Mouse (Mus musculus): ENCODE data around the gene Pkp4. TPM values are rescaled to one million over a fixed set of nuclear protein-coding genes. Genes with fewer than 3 reads are reported as not detected.

Gene Pkp4
- polyA plus RNA-seq, 1 experiment from 2014 or later: 28.3 TPM

- Histone ChIP-seq H3K27me3 (no peaks in the 10 kb centered on the region), H3K36me3 (peaks cover 71% of the 10 kb centered on the region), H3K4me1 (no peaks in the 10 kb centered on the region), H3K4me3 (no peak overlapping the region), H3K4me2 (no peak overlapping the region), H3K27ac (no peak overlapping the region), H3K9ac (no peak overlapping the region), H3K9me3 (no peaks in the 10 kb centered on the region)
- WGBS: 93% methylated on average over 11 of the region's 11 CpGs
- no peak for ATAC-seq (ENCODE audit: insufficient number of reproducible peaks, insufficient read depth, low FRiP score, low TSS enrichment, low read depth)
These were observed 183.2 kb downstream of the Pkp4 start for GRCm38 (mm10) chr2:59343834-59344233.

GRCm38 (mm10) chr2:59344699-59345098 lies 184.0 kb downstream of the Pkp4 start:
- Histone ChIP-seq H3K27ac (no peak overlapping the region), H3K36me3 (peaks cover 68% of the 10 kb centered on the region), H3K9ac (no peak overlapping the region), H3K27me3 (no peaks in the 10 kb centered on the region), H3K4me1 (no peaks in the 10 kb centered on the region), H3K4me3 (no peak overlapping the region), H3K4me2 (no peak overlapping the region), H3K9me3 (no peaks in the 10 kb centered on the region)
- no peak for ATAC-seq (ENCODE audit: insufficient number of reproducible peaks, insufficient read depth, low FRiP score, low TSS enrichment, low read depth)
- 95% methylated on average over 13 of the region's 13 CpGs for WGBS

- no peak overlapping the region for H3K9ac ChIP-seq
- H3K36me3 ChIP-seq: peaks cover 69% of the 10 kb centered on the region
- no peak overlapping the region for H3K4me3 ChIP-seq
- H3K27me3 ChIP-seq: no peaks in the 10 kb centered on the region
- ATAC-seq (ENCODE audit: insufficient number of reproducible peaks, insufficient read depth, low FRiP score, low TSS enrichment, low read depth): no peak
- 91% methylated on average over 11 of the region's 11 CpGs for WGBS
- no peak overlapping the region for H3K27ac ChIP-seq
- H3K4me1 ChIP-seq: no peaks in the 10 kb centered on the region
- H3K9me3 ChIP-seq: no peaks in the 10 kb centered on the region
- H3K4me2 ChIP-seq: no peak overlapping the region
These were observed 184.6 kb downstream of the Pkp4 start for GRCm38 (mm10) chr2:59345141-59345839.

GRCm38 (mm10) chr2:59346443-59346842 lies 185.8 kb downstream of the Pkp4 start:
- Histone ChIP-seq H3K4me3 (no peak overlapping the region), H3K9ac (no peak overlapping the region), H3K27me3 (no peaks in the 10 kb centered on the region), H3K36me3 (peaks cover 67% of the 10 kb centered on the region), H3K9me3 (no peaks in the 10 kb centered on the region), H3K4me1 (peaks cover 4% of the 10 kb centered on the region; the same call in 1 of the 2 replicates), H3K4me2 (no peak overlapping the region), H3K27ac (no peak overlapping the region)
- 68% methylated on average over 12 of the region's 12 CpGs for WGBS
- no peak for ATAC-seq (ENCODE audit: insufficient number of reproducible peaks, insufficient read depth, low FRiP score, low TSS enrichment, low read depth)

GRCm38 (mm10) chr2:59348585-59348984 lies 187.9 kb downstream of the Pkp4 start:
- peaks cover 62% of the 10 kb centered on the region for H3K36me3 ChIP-seq
- no peaks in the 10 kb centered on the region for H3K27me3 ChIP-seq
- ATAC-seq (ENCODE audit: insufficient number of reproducible peaks, insufficient read depth, low FRiP score, low TSS enrichment, low read depth): no peak
- H3K4me2 ChIP-seq: no peak overlapping the region
- no peaks in the 10 kb centered on the region for H3K9me3 ChIP-seq
- H3K4me1 ChIP-seq: peaks cover 13% of the 10 kb centered on the region; the same call in 1 of the 2 replicates
- H3K4me3 ChIP-seq: no peak overlapping the region
- no peak overlapping the region for H3K9ac ChIP-seq
- no peak overlapping the region for H3K27ac ChIP-seq
- 84% methylated on average over 8 of the region's 8 CpGs for WGBS

- Histone ChIP-seq H3K4me3 (no peak overlapping the region), H3K9ac (no peak overlapping the region), H3K36me3 (peaks cover 60% of the 10 kb centered on the region), H3K27me3 (no peaks in the 10 kb centered on the region), H3K4me1 (peaks cover 13% of the 10 kb centered on the region; the same call in 1 of the 2 replicates), H3K27ac (no peak overlapping the region), H3K4me2 (no peak overlapping the region), H3K9me3 (no peaks in the 10 kb centered on the region)
- ATAC-seq (ENCODE audit: insufficient number of reproducible peaks, insufficient read depth, low FRiP score, low TSS enrichment, low read depth): no peak
- 74% methylated on average over 3 of the region's 3 CpGs for WGBS
These were observed 189.4 kb downstream of the Pkp4 start for GRCm38 (mm10) chr2:59350094-59350493.

- H3K27ac ChIP-seq: peak overlapping the region; percentile 57; the same call in 1 of the 2 replicates
- peaks cover 68% of the 10 kb centered on the region for H3K36me3 ChIP-seq
These were observed 190.9 kb downstream of the Pkp4 start for GRCm38 (mm10) chr2:59351303-59352099.

GRCm38 (mm10) chr2:59353821-59354220 lies 193.2 kb downstream of the Pkp4 start:
- no peak overlapping the region for H3K27ac ChIP-seq
- H3K27me3 ChIP-seq: no peaks in the 10 kb centered on the region
- H3K9ac ChIP-seq: no peak overlapping the region
- no peak overlapping the region for H3K4me2 ChIP-seq
- peaks cover 53% of the 10 kb centered on the region for H3K36me3 ChIP-seq
- no peak overlapping the region for H3K4me3 ChIP-seq
- no peaks in the 10 kb centered on the region for H3K9me3 ChIP-seq
- no peak for ATAC-seq (ENCODE audit: insufficient number of reproducible peaks, insufficient read depth, low FRiP score, low TSS enrichment, low read depth)
- 77% methylated on average over 3 of the region's 3 CpGs for WGBS
- H3K4me1 ChIP-seq: peaks cover 13% of the 10 kb centered on the region; the same call in 1 of the 2 replicates

More at GRCm38 (mm10) chr2:59351303-59352099, 190.9 kb downstream of the Pkp4 start:
- no peak overlapping the region for H3K4me3 ChIP-seq
- peaks cover 13% of the 10 kb centered on the region; the same call in 1 of the 2 replicates for H3K4me1 ChIP-seq
- ATAC-seq (ENCODE audit: insufficient number of reproducible peaks, insufficient read depth, low FRiP score, low TSS enrichment, low read depth): no peak
- H3K9me3 ChIP-seq: no peaks in the 10 kb centered on the region
- WGBS: 64% methylated on average over 16 of the region's 16 CpGs
- H3K4me2 ChIP-seq: peak overlapping the region; percentile 7; the same call in 1 of the 2 replicates
- no peak overlapping the region for H3K9ac ChIP-seq
- H3K27me3 ChIP-seq: no peaks in the 10 kb centered on the region

GRCm38 (mm10) chr2:59355531-59356289 lies 195.1 kb downstream of the Pkp4 start:
- no peak overlapping the region for H3K27ac ChIP-seq
- no peak overlapping the region for H3K9ac ChIP-seq
- H3K4me2 ChIP-seq: no peak overlapping the region
- H3K9me3 ChIP-seq: no peaks in the 10 kb centered on the region
- H3K4me1 ChIP-seq: peaks cover 13% of the 10 kb centered on the region; the same call in 1 of the 2 replicates
- peaks cover 38% of the 10 kb centered on the region for H3K36me3 ChIP-seq
- H3K4me3 ChIP-seq: no peak overlapping the region
- no peaks in the 10 kb centered on the region for H3K27me3 ChIP-seq
- ATAC-seq (ENCODE audit: insufficient number of reproducible peaks, insufficient read depth, low FRiP score, low TSS enrichment, low read depth): no peak
- WGBS: 93% methylated on average over 5 of the region's 5 CpGs

- Histone ChIP-seq H3K4me3 (no peak overlapping the region), H3K4me1 (peaks cover 7% of the 10 kb centered on the region), H3K9ac (no peak overlapping the region), H3K9me3 (no peaks in the 10 kb centered on the region), H3K36me3 (peaks cover 15% of the 10 kb centered on the region), H3K4me2 (no peak overlapping the region), H3K27me3 (no peaks in the 10 kb centered on the region), H3K27ac (no peak overlapping the region)
- 67% methylated on average over 9 of the region's 9 CpGs for WGBS
- ATAC-seq (ENCODE audit: insufficient number of reproducible peaks, insufficient read depth, low FRiP score, low TSS enrichment, low read depth): no peak
These were observed 199.2 kb downstream of the Pkp4 start for GRCm38 (mm10) chr2:59359760-59360342.

GRCm38 (mm10) chr2:59361350-59361780 lies 200.7 kb downstream of the Pkp4 start:
- Histone ChIP-seq H3K9ac (no peak overlapping the region), H3K36me3 (no peaks in the 10 kb centered on the region), H3K27me3 (no peaks in the 10 kb centered on the region), H3K4me1 (peaks cover 7% of the 10 kb centered on the region), H3K4me3 (no peak overlapping the region), H3K4me2 (no peak overlapping the region), H3K27ac (peak overlapping the region; percentile 29), H3K9me3 (no peaks in the 10 kb centered on the region)
- 24% methylated on average over 4 of the region's 4 CpGs for WGBS
- no peak for ATAC-seq (ENCODE audit: insufficient number of reproducible peaks, insufficient read depth, low FRiP score, low TSS enrichment, low read depth)

Measured in embryonic facial prominence, embryonic 13.5 days (tissue).